Mouse (Mus musculus) intestine, embryonic 16.5 days (tissue): Measurements from ENCODE around the gene Prss30. TPM values are rescaled to one million over a fixed set of nuclear protein-coding genes. Genes with fewer than 3 reads are reported as not detected.

ENCODE experiments used
- ATAC-seq: fragments of 200-750 bp; cut with Nextera tagmentation; 2 replicates; pipeline ENCODE4 v1.8.0; 2017; ENCODE audit warnings: moderate TSS enrichment, moderate library complexity
- H3K27ac ChIP-seq: fragments of 300-500 bp; sonication (generic); 2 replicates; pipeline ENCODE4 v1.5.1; 2014; ENCODE audit warnings: mild to moderate bottlenecking, low read length
- H3K27me3 ChIP-seq: fragments of 300-500 bp; sonication (generic); replicated peaks from 2 replicates; pipeline ENCODE4 v1.6.1; 2014; ENCODE audit warnings: low read length, control low read depth, mixed read lengths; ENCODE audit not compliant: control insufficient read depth, insufficient read depth
- H3K36me3 ChIP-seq: fragments of 300-500 bp; sonication (generic); 2 replicates; pipeline ENCODE4 v1.6.1; 2014; ENCODE audit warnings: low read length, control low read depth; ENCODE audit not compliant: control insufficient read depth, insufficient read depth
- H3K4me1 ChIP-seq: fragments of 300-500 bp; sonication (generic); 2 replicates; pipeline ENCODE4 v1.6.1; 2014; ENCODE audit warnings: low read length, control low read depth, mixed read lengths; ENCODE audit not compliant: control insufficient read depth, insufficient read depth
- H3K4me2 ChIP-seq: fragments of 300-500 bp; sonication (generic); 2 replicates; pipeline ENCODE4 v1.6.1; 2014; ENCODE audit warnings: low read depth, low read length, control low read depth
- H3K4me3 ChIP-seq: fragments of 300-500 bp; sonication (generic); 2 replicates; pipeline ENCODE4 v1.5.1; 2014; ENCODE audit warnings: mild to moderate bottlenecking, low read length
- H3K9ac ChIP-seq: fragments of 300-500 bp; sonication (generic); 2 replicates; pipeline ENCODE4 v1.6.1; 2014; ENCODE audit warnings: low read depth, low read length
- H3K9me3 ChIP-seq: fragments of 300-500 bp; sonication (generic); 2 replicates; pipeline ENCODE4 v1.6.1; 2016; ENCODE audit warnings: low read length, control low read depth; ENCODE audit not compliant: control insufficient read depth
- WGBS: fragments of 180-500 bp; shearing (Covaris S2); extraction: QIAGEN DNeasy Blood & Tissue Kit; methylation state at CpG from one replicate; pipeline ENCODE4 v1.1.7; 2014; 5-methylcytosine and 5-hydroxymethylcytosine counted together
- polyA plus RNA-seq: library from polyadenylated mRNA; unstranded; fragments of >200 nt; fragmentation: Nextera tagmentation; extraction: Ambion mirVana; gene quantifications from 2 replicates; pipeline ENCODE4 v1.2.1, GENCODE M21; 2015

Prss30 gene
- polyA plus RNA-seq, 1 experiment from 2014 or later: 3.2 TPM

GRCm38 (mm10) chr17:24007391-24007790 lies 27.0 kb upstream of the Prss30 start:
- no peak overlapping the region for H3K27ac ChIP-seq
- H3K9me3 ChIP-seq: no peaks in the 10 kb centered on the region
- no peaks in the 10 kb centered on the region for H3K36me3 ChIP-seq
- peaks cover 7% of the 10 kb centered on the region; the same call in 1 of the 2 replicates for H3K4me1 ChIP-seq
- no peak overlapping the region for H3K4me3 ChIP-seq
- H3K9ac ChIP-seq: no peak overlapping the region
- ATAC-seq: peak; percentile 79
- 44% methylated on average over 1 of the region's 1 CpGs for WGBS
- no peaks in the 10 kb centered on the region for H3K27me3 ChIP-seq
- H3K4me2 ChIP-seq: no peak overlapping the region

- Histone ChIP-seq H3K36me3 (no peaks in the 10 kb centered on the region), H3K4me2 (no peak overlapping the region), H3K4me1 (peaks cover 7% of the 10 kb centered on the region; the same call in 1 of the 2 replicates), H3K4me3 (no peak overlapping the region), H3K9me3 (no peaks in the 10 kb centered on the region), H3K9ac (no peak overlapping the region), H3K27me3 (no peaks in the 10 kb centered on the region), H3K27ac (no peak overlapping the region)
- ATAC-seq: 0 out of 2 replicates have a peak, but pooled peaks have one; percentile 5
- 43% methylated on average over 2 of the region's 2 CpGs for WGBS
Observed at GRCm38 (mm10) chr17:24006930-24007329, 26.6 kb upstream of the Prss30 start.

- no peak overlapping the region for H3K9ac ChIP-seq
- ATAC-seq: no peak
- WGBS: 92% methylated on average over 3 of the region's 3 CpGs
Observed at GRCm38 (mm10) chr17:24005049-24005448, 24.7 kb upstream of the Prss30 start.

GRCm38 (mm10) chr17:24004071-24004665 lies 23.8 kb upstream of the Prss30 start:
- Histone ChIP-seq H3K36me3 (no peaks in the 10 kb centered on the region), H3K27me3 (no peaks in the 10 kb centered on the region), H3K4me3 (no peak overlapping the region), H3K4me1 (peaks cover 10% of the 10 kb centered on the region), H3K9me3 (no peaks in the 10 kb centered on the region), H3K27ac (no peak overlapping the region), H3K4me2 (no peak overlapping the region), H3K9ac (no peak overlapping the region)
- ATAC-seq: no peak
- WGBS: 91% methylated on average over 14 of the region's 14 CpGs

More at GRCm38 (mm10) chr17:24005049-24005448, 24.7 kb upstream of the Prss30 start:
- Histone ChIP-seq H3K4me2 (no peak overlapping the region), H3K9me3 (no peaks in the 10 kb centered on the region), H3K36me3 (no peaks in the 10 kb centered on the region), H3K4me1 (peaks cover 10% of the 10 kb centered on the region), H3K27me3 (no peaks in the 10 kb centered on the region), H3K27ac (no peak overlapping the region), H3K4me3 (no peak overlapping the region)

- Histone ChIP-seq H3K9ac (no peak overlapping the region; the same call in 1 of the 2 replicates), H3K4me1 (peaks cover 3% of the 10 kb centered on the region), H3K4me2 (no peak overlapping the region), H3K27ac (no peak overlapping the region), H3K27me3 (no peaks in the 10 kb centered on the region), H3K36me3 (no peaks in the 10 kb centered on the region), H3K4me3 (no peak overlapping the region), H3K9me3 (no peaks in the 10 kb centered on the region)
- peak; percentile 42; the same call in 1 of the 2 replicates for ATAC-seq
- WGBS: 40% methylated on average over 5 of the region's 5 CpGs
Observed at GRCm38 (mm10) chr17:24000404-24000803, 20.0 kb upstream of the Prss30 start.

- no peak for ATAC-seq
- no peak overlapping the region for H3K4me2 ChIP-seq
- H3K4me1 ChIP-seq: peaks cover 8% of the 10 kb centered on the region
- H3K27ac ChIP-seq: no peak overlapping the region
- no peak overlapping the region for H3K9ac ChIP-seq
- no peaks in the 10 kb centered on the region for H3K27me3 ChIP-seq
- H3K4me3 ChIP-seq: no peak overlapping the region
- 55% methylated on average over 6 of the region's 6 CpGs for WGBS
- H3K36me3 ChIP-seq: no peaks in the 10 kb centered on the region
- no peaks in the 10 kb centered on the region for H3K9me3 ChIP-seq
Observed at GRCm38 (mm10) chr17:23998383-23998782, 18.0 kb upstream of the Prss30 start.

- no peak within 1 kb of the TSS for H3K4me3 ChIP-seq
- H3K9me3 ChIP-seq: no peaks in the 10 kb centered on the region
- H3K27me3 ChIP-seq: no peaks in the 10 kb centered on the region
- no peak within 1 kb of the TSS for H3K4me2 ChIP-seq
- no peaks in the 10 kb centered on the region for H3K36me3 ChIP-seq
- 46% methylated on average over 2 of the region's 2 CpGs for WGBS
- H3K9ac ChIP-seq: no peak within 1 kb of the TSS; the same call in 1 of the 2 replicates
- no peak for ATAC-seq
- peaks cover 12% of the 10 kb centered on the region for H3K4me1 ChIP-seq
- H3K27ac ChIP-seq: no peak within 1 kb of the TSS
Observed at GRCm38 (mm10) chr17:23997901-23998300, 17.5 kb upstream of the Prss30 start, which contains the start of gene Prss22. Gene Prss22, minus strand, starts transcription at chr17:23998100.

- Histone ChIP-seq H3K36me3 (no peaks in the 10 kb centered on the region), H3K9ac (no peak overlapping the region), H3K27me3 (no peaks in the 10 kb centered on the region), H3K4me2 (no peak overlapping the region), H3K4me1 (peaks cover 15% of the 10 kb centered on the region), H3K9me3 (no peaks in the 10 kb centered on the region), H3K27ac (no peak overlapping the region), H3K4me3 (no peak overlapping the region)
- WGBS: 30% methylated on average over 1 of the region's 1 CpGs
- ATAC-seq: no peak
Observed at GRCm38 (mm10) chr17:23995421-23995820, 15.1 kb upstream of the Prss30 start.

GRCm38 (mm10) chr17:23994667-23995066 lies 14.3 kb upstream of the Prss30 start:
- 65% methylated on average over 7 of the region's 7 CpGs for WGBS
- Histone ChIP-seq H3K9me3 (no peaks in the 10 kb centered on the region), H3K27me3 (no peaks in the 10 kb centered on the region), H3K4me3 (no peak overlapping the region), H3K9ac (no peak overlapping the region), H3K4me2 (no peak overlapping the region), H3K36me3 (no peaks in the 10 kb centered on the region), H3K27ac (no peak overlapping the region), H3K4me1 (peaks cover 15% of the 10 kb centered on the region)
- ATAC-seq: no peak
